ENCODE assay signal across 8 mouse cellular contexts in the genomic region with DNA sequence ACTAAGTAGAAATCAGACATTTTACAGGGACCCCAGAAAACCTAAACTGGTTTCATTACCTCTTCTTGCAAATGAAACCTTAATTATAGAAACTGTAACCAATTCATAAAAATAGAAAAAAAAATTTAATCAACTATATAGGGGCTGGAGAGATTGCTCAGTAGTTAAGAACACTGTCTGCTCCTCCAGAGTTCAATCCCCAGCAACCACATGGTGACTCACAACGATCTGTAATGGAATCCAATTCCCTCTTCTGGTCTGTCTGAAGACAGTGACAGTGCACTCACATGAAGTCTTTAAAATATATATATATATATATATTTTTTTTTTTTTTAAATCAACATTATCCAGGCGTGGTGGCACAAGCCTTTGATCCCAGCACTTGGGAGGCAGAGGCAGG. TPM values are rescaled to one million over a fixed set of nuclear protein-coding genes. Genes with fewer than 3 reads are reported as not detected.
DNase-seq lines count a peak whose midpoint lies in the region; ATAC-seq and TF ChIP-seq lines count a peak whose summit lies in the region.

No protein-coding gene starts in this region.

- 67% methylated on average over 2 of the region's 2 CpGs for WGBS in lung, embryonic 14.5 days
- WGBS in embryonic facial prominence, embryonic 14.5 days = 81% methylated on average over 2 of the region's 2 CpGs
- 71% methylated on average over 2 of the region's 2 CpGs for WGBS in intestine, postnatal 0 days
- 78% methylated on average over 2 of the region's 2 CpGs for WGBS in neural tube, embryonic 15.5 days

- peak overlapping the region; percentile 93 for H3K27ac ChIP-seq in lung, embryonic 14.5 days (ENCODE audit: low read depth)
- peak overlapping the region; percentile 98 for H3K27ac ChIP-seq in embryonic facial prominence, embryonic 14.5 days (replicated peaks; ENCODE audit: low read depth, low read length)
- peak overlapping the region; percentile 99; the same call in 1 of the 2 replicates for H3K27ac ChIP-seq in intestine, postnatal 0 days (ENCODE audit: low read depth, low read length)
- peak overlapping the region; percentile 97 for H3K27ac ChIP-seq in neural tube, embryonic 15.5 days (replicated peaks)

- no peak for DNase-seq in lung, embryonic 14.5 days
- no peak for DNase-seq in lung, postnatal 10 days
- no peak for DNase-seq in embryonic facial prominence, embryonic 14.5 days (ENCODE audit: low spot score)
- no peak for DNase-seq in natural killer cell, adult 2 months (ENCODE audit: low spot score in 2 of 2)
- no peak for DNase-seq in retina, embryonic 14.5 days (ENCODE audit: low spot score)
- DNase-seq in kidney, postnatal 10 days = no peak

- H3K27me3 ChIP-seq in lung, embryonic 14.5 days (ENCODE audit: insufficient read depth, low read length) = no peaks in the 10 kb centered on the region
- H3K27me3 ChIP-seq in embryonic facial prominence, embryonic 14.5 days (replicated peaks; ENCODE audit: control insufficient read depth, insufficient read depth, low read length) = no peaks in the 10 kb centered on the region
- H3K27me3 ChIP-seq in intestine, postnatal 0 days (replicated peaks; ENCODE audit: control insufficient read depth, insufficient read depth, low read length) = no peaks in the 10 kb centered on the region
- no peaks in the 10 kb centered on the region for H3K27me3 ChIP-seq in neural tube, embryonic 15.5 days (replicated peaks)

- no peak for TF ChIP-seq CTCF in lung, embryonic 14.5 days (IDR thresholded peaks at IDR 0.05; ENCODE audit: low read depth)
- TF ChIP-seq CTCF in intestine, postnatal 0 days (IDR thresholded peaks at IDR 0.05; ENCODE audit: low read depth) = no peak

- peak overlapping the region; percentile 57 for H3K4me3 ChIP-seq in lung, embryonic 14.5 days (ENCODE audit: low read depth, low read length)
- peak overlapping the region; percentile 62 for H3K4me3 ChIP-seq in embryonic facial prominence, embryonic 14.5 days (ENCODE audit: low read depth, low read length)
- H3K4me3 ChIP-seq in intestine, postnatal 0 days (ENCODE audit: low read depth, low read length) = peak overlapping the region; percentile 68
- peak overlapping the region; percentile 66 for H3K4me3 ChIP-seq in neural tube, embryonic 15.5 days (replicated peaks)

- H3K4me1 ChIP-seq in lung, embryonic 14.5 days (ENCODE audit: insufficient read depth) = no peaks in the 10 kb centered on the region
- no peaks in the 10 kb centered on the region for H3K4me1 ChIP-seq in embryonic facial prominence, embryonic 14.5 days (ENCODE audit: control insufficient read depth, insufficient read depth, low read length)
- no peaks in the 10 kb centered on the region for H3K4me1 ChIP-seq in intestine, postnatal 0 days (replicated peaks; ENCODE audit: control insufficient read depth, insufficient read depth, low read length)
- H3K4me1 ChIP-seq in neural tube, embryonic 15.5 days = peaks cover 16% of the 10 kb centered on the region

- peak overlapping the region; percentile 71 for H3K4me2 ChIP-seq in lung, embryonic 14.5 days
- H3K4me2 ChIP-seq in embryonic facial prominence, embryonic 14.5 days (ENCODE audit: low read depth, low read length) = peak overlapping the region; percentile 73
- H3K4me2 ChIP-seq in intestine, postnatal 0 days (replicated peaks; ENCODE audit: low read depth) = peak overlapping the region; percentile 67
- peak overlapping the region; percentile 62 for H3K4me2 ChIP-seq in neural tube, embryonic 15.5 days

- ATAC-seq in lung, embryonic 14.5 days (ENCODE audit: insufficient read depth) = no peak
- no peak for ATAC-seq in embryonic facial prominence, embryonic 14.5 days (ENCODE audit: low read depth)
- no peak for ATAC-seq in intestine, postnatal 0 days
- no peak for ATAC-seq in neural tube, embryonic 15.5 days (ENCODE audit: low FRiP score)

- H3K9ac ChIP-seq in lung, embryonic 14.5 days = peak overlapping the region; percentile 64
- H3K9ac ChIP-seq in embryonic facial prominence, embryonic 14.5 days (ENCODE audit: low read depth, low read length) = peak overlapping the region; percentile 88
- H3K9ac ChIP-seq in intestine, postnatal 0 days (ENCODE audit: low read depth, low read length) = peak overlapping the region; percentile 85
- peak overlapping the region; percentile 58 for H3K9ac ChIP-seq in neural tube, embryonic 15.5 days (replicated peaks)

- peaks cover 25% of the 10 kb centered on the region for H3K36me3 ChIP-seq in lung, embryonic 14.5 days (ENCODE audit: insufficient read depth)
- peaks cover 22% of the 10 kb centered on the region for H3K36me3 ChIP-seq in embryonic facial prominence, embryonic 14.5 days (ENCODE audit: control insufficient read depth, insufficient read depth, low read length)
- peaks cover 24% of the 10 kb centered on the region for H3K36me3 ChIP-seq in intestine, postnatal 0 days (ENCODE audit: control insufficient read depth, insufficient read depth)
- H3K36me3 ChIP-seq in neural tube, embryonic 15.5 days = peaks cover 16% of the 10 kb centered on the region

- no peaks in the 10 kb centered on the region for H3K9me3 ChIP-seq in lung, embryonic 14.5 days (ENCODE audit: low read depth, low read length)
- H3K9me3 ChIP-seq in embryonic facial prominence, embryonic 14.5 days (ENCODE audit: control insufficient read depth, low read length) = no peaks in the 10 kb centered on the region
- no peaks in the 10 kb centered on the region for H3K9me3 ChIP-seq in intestine, postnatal 0 days (ENCODE audit: control insufficient read depth)
- no peaks in the 10 kb centered on the region for H3K9me3 ChIP-seq in neural tube, embryonic 15.5 days (replicated peaks)

RNA-seq across cellular contexts. Expression of gene Ccdc9, which starts 0.4 kb away (rescaled TPM):
- polyA plus RNA-seq in lung, embryonic 14.5 days (2014; fragmentation: Nextera tagmentation; extraction: Ambion mirVana) = 17.7 and 22.7 TPM in 2 replicates
- 10.9 and 13.7 TPM in 2 replicates for polyA plus RNA-seq in embryonic facial prominence, embryonic 14.5 days (2014; fragmentation: Nextera tagmentation; extraction: Ambion mirVana)
- polyA plus RNA-seq in intestine, postnatal 0 days (2015; fragmentation: Nextera tagmentation; extraction: Ambion mirVana) = 14.2 and 14.8 TPM in 2 replicates
- polyA plus RNA-seq in neural tube, embryonic 15.5 days (2015; fragmentation: Nextera tagmentation; extraction: Ambion mirVana) = 23.3 and 24.5 TPM in 2 replicates

RNA-seq across cellular contexts. Expression of gene Inafm1, which starts 13.6 kb away (rescaled TPM):
- 14.3 and 14.5 TPM in 2 replicates for polyA plus RNA-seq in lung, embryonic 14.5 days (2014; fragmentation: Nextera tagmentation; extraction: Ambion mirVana)
- 21.1 and 23.4 TPM in 2 replicates for polyA plus RNA-seq in embryonic facial prominence, embryonic 14.5 days (2014; fragmentation: Nextera tagmentation; extraction: Ambion mirVana)
- 24.1 and 24.8 TPM in 2 replicates for polyA plus RNA-seq in intestine, postnatal 0 days (2015; fragmentation: Nextera tagmentation; extraction: Ambion mirVana)
- 56.4 and 66.4 TPM in 2 replicates for polyA plus RNA-seq in neural tube, embryonic 15.5 days (2015; fragmentation: Nextera tagmentation; extraction: Ambion mirVana)

RNA-seq across cellular contexts. Expression of gene Bbc3, which starts 21.2 kb away (rescaled TPM):
- 4.9 and 6.4 TPM in 2 replicates for polyA plus RNA-seq in lung, embryonic 14.5 days (2014; fragmentation: Nextera tagmentation; extraction: Ambion mirVana)
- polyA plus RNA-seq in embryonic facial prominence, embryonic 14.5 days (2014; fragmentation: Nextera tagmentation; extraction: Ambion mirVana) = 4.0 and 4.6 TPM in 2 replicates
- polyA plus RNA-seq in intestine, postnatal 0 days (2015; fragmentation: Nextera tagmentation; extraction: Ambion mirVana) = 6.6 and 7.0 TPM in 2 replicates
- 25.4 and 27.5 TPM in 2 replicates for polyA plus RNA-seq in neural tube, embryonic 15.5 days (2015; fragmentation: Nextera tagmentation; extraction: Ambion mirVana)

RNA-seq across cellular contexts. Expression of gene C5ar1, which starts 27.7 kb away (rescaled TPM):
- 1.7 and 2.0 TPM in 2 replicates for polyA plus RNA-seq in lung, embryonic 14.5 days (2014; fragmentation: Nextera tagmentation; extraction: Ambion mirVana)
- 4.1 and 4.4 TPM in 2 replicates for polyA plus RNA-seq in embryonic facial prominence, embryonic 14.5 days (2014; fragmentation: Nextera tagmentation; extraction: Ambion mirVana)
- 2.1 TPM in 2 replicates for polyA plus RNA-seq in intestine, postnatal 0 days (2015; fragmentation: Nextera tagmentation; extraction: Ambion mirVana)
- polyA plus RNA-seq in neural tube, embryonic 15.5 days (2015; fragmentation: Nextera tagmentation; extraction: Ambion mirVana) = 1.7 and 2.7 TPM in 2 replicates

RNA-seq across cellular contexts. Expression of gene C5ar2, which starts 43.1 kb away (rescaled TPM):
- 0.05 and 0.18 TPM in 2 replicates for polyA plus RNA-seq in lung, embryonic 14.5 days (2014; fragmentation: Nextera tagmentation; extraction: Ambion mirVana)
- polyA plus RNA-seq in embryonic facial prominence, embryonic 14.5 days (2014; fragmentation: Nextera tagmentation; extraction: Ambion mirVana) = 0.09 TPM in 1 of 2 replicates, not detected in the other
- polyA plus RNA-seq in intestine, postnatal 0 days (2015; fragmentation: Nextera tagmentation; extraction: Ambion mirVana) = 0.16 and 0.26 TPM in 2 replicates
- polyA plus RNA-seq in neural tube, embryonic 15.5 days (2015; fragmentation: Nextera tagmentation; extraction: Ambion mirVana) = 0.10 and 0.22 TPM in 2 replicates
